Mouse (Mus musculus) cerebellum, postnatal 10 days (tissue): ENCODE measurements around the gene Prss21.
A peak's percentile ranks its signal among the peaks of the same experiment; 100 is the strongest.

Experiments
- DNase-seq, 2 experiments: peaks; one replicate each; pipeline ENCODE4 v3.0.0; 2021; ENCODE audit warnings: mixed read lengths in 2 of 2

Prss21 gene

GRCm38 (mm10) chr17:23867756-23868155 is at the start of gene Prss21:
TSS of gene Prss21 (plus strand) at chr17:23868056.
- DNase-seq: no peak

DNA sequence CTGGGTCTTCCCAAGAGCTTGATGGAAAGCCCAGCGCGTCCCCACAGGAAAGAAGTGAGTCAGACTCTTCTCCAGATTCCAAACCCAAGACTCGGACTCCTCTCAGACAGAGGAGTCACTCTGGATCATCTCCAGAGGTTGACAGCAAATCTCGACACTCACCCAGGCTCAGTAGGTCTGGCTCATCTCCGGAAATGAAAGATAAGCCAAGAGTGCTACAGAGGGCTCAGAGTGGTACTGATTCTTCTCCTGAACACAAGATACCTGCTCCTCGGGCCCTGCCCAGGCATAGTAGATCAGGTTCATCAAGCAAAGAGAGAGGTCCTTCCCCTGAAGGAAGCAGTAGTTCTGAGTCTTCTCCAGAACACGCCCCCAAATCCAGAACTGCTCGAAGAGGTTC is 49.3 kb upstream of the Prss21 start:
- peak in 1 of 2 experiments; percentile 15 for DNase-seq

DNA sequence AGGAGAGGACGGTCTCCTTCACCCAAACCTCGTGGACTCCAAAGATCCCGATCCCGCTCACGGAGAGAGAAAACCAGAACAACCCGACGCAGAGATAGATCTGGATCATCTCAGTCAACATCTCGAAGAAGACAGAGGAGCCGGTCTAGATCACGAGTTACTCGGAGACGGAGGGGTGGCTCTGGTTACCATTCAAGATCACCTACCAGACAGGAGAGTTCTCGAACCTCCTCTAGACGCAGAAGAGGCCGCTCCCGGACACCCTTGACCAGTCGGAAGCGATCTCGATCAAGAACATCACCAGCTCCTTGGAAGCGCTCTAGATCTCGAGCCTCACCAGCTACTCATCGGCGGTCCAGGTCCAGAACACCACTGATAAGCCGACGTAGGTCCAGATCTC is 48.6 kb upstream of the Prss21 start:
- DNase-seq: peak in 1 of 2 experiments; percentile 17

- peak in 1 of 2 experiments; percentile 21 for DNase-seq
These were observed 47.1 kb upstream of the Prss21 start for GRCm38 (mm10) chr17:23820731-23821130.

DNA sequence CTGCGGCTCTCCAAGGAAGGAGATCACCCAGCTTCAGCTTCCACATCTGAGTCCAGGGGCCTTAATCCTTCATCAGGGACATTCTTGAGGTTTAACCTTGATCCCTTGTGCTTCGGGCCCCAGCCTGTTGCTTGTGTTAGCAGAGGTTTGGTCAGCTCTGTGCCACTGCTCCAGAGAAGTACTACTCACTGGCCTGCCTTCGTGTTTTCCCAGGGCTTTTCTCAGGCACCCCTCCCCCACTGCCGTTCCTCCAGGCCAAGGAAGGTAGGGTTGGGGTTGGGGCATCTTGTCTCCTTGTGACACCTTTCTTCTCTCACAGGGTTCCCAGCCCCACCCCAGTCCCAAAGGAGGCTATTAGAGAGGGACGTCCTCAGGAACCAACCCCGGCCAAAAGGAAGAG is 45.8 kb upstream of the Prss21 start:
- DNase-seq: peak in 1 of 2 experiments; percentile 22

GRCm38 (mm10) chr17:23823018-23823417 is 44.8 kb upstream of the Prss21 start:
- DNase-seq: peak in 1 of 2 experiments; percentile 11

GRCm38 (mm10) chr17:23823614-23824013 is 44.2 kb upstream of the Prss21 start:
- peak in 1 of 2 experiments; percentile 13 for DNase-seq

DNA sequence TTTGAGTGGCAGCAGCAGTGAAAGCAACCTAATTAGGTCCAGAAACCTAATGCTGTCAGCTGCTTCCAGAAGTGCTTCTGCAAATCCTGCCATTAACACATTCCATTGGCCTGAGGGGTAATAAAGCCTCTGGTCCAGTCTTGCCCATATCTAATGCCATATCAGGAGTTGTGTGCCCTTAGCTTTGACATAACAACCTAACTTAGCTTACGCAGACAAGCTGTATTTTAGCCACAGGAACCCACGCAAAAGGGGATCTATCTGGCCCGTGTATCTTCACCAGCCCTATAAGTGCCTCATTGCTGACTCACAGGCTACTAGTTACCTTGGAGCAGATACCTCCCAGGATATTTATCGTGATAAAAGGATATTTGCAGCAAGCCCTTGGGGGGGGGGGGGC is 42.3 kb upstream of the Prss21 start:
- no peak for DNase-seq

DNA sequence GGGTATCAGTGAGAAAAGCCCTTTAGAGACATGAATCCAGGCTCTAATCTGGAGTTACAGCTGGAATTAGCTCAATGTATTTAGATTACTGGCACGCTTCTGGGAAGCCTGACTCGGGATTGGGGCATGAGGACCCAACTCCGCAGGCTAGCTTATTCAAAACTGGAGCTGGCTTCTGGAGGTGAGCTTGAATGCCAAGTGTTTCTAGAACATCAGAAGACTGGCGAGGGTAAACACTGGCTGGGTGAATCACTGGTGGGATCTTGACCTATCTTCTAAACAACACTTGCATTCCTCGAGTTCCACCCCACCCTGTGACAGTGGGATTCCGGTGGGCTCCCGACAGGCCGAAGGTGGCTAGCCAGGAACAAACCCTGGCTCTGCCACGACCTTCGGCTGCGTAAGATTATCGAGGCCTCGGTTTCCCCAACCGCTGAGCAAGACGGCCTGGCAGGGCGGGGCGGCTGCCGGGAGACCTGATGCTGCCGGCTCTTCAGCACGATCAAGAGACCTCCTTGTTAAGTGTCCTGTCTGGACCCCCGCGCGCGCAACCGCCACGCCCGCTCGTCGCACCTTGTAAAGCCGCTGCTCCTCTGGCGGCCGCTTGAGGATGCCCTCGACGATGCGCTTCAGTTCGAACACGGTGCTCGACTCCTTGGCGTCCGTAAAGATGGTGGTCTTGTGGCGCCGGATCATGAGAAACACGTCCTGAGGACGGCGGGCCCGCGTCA is 39.4 kb upstream of the Prss21 start:
- peak; percentile 77 to 81 for DNase-seq

DNA sequence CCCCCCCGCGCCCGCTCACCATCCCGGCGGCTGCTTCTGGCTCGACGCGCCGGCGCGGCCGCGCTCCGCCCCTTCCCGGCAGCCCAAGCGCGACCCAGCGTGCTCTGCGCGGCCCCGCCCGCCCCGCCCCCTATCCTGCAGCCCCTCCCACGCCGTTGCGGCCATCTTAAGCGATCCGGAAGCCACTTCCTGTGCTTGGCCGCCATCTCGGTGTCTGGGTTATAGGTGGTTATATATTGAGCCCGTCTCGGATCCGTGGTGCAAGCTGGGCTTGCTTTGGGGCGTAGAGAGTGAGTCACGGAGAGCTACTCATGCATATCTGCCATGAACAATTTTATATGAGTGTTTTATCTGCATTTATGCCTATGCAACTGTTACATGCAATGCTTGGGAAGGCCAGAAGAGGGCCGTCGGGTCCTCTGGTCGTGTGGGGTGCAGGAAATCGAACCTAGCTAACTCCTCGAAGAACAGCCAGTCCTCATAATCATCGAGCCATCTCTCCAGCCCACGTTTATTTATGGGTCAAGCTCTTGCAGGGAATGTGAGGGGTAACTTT is 38.7 kb upstream of the Prss21 start, which contains the start of gene Elob:
Gene Elob (minus strand): TSS at position 73 of the 556 bp plus-strand sequence.
- DNase-seq: peak; percentile 91 to 94

DNA sequence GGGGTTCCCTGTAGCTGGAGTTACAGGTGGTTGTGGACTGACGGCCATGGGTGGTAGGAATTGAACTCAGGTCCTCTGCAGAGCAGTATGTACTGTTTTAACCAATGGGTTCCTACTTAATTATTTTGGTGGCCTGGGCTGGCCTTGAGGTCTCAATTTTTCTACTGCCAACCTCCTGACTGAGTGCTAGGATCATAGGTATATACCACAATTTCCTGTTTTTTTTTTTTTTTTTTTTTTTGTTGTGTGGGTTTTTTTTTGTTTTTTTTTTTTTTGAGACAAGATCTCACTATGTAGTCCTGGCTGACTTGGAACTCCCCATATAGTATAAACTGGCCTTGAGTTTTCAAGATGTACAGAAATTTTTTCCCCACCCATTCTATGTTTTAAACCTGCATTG is 36.7 kb upstream of the Prss21 start:
- DNase-seq: no peak

- no peak for DNase-seq
These were observed 31.8 kb upstream of the Prss21 start, which contains the start of gene Prss33 for GRCm38 (mm10) chr17:23836006-23836575. TSS of gene Prss33 (minus strand) at chr17:23836056.

GRCm38 (mm10) chr17:23841145-23841544 is 26.7 kb upstream of the Prss21 start:
- peak; percentile 79 to 86 for DNase-seq

DNA sequence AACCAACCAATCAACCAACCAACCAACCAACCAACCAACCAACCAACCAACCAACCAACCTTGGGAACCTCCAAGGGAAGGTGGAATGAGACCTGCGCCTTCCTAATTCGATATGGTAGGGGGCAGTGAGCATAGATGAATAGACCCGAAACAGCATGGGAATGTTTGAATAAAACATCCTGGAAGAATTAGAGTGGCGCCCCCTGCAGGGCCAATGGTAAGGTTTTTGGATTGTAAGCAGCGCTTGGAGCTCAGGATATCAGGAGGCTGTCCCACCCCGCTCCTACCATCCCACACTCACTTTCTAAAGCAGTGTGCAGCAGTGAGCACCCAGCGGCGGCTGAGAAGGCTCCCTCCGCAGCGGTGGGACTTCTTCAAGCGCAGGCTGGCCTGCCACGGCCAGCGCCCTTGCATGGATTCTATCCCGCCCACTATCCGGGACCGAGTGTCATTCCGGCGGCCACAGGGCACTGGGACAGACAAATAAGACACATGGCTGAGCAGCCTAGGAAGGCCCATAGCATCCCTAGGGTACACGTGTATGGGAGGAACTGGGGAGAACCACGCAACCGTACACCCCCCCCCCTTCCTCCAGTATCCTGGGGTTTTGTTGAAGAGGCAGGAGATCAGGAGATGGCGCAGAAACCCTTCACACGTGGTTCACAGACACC is 24.6 kb upstream of the Prss21 start:
- peak in 1 of 2 experiments; percentile 34 for DNase-seq

- DNase-seq: peak; percentile 73 to 83
These were observed 24.0 kb upstream of the Prss21 start, which contains the start of the genes Prss32 and Prss41 for GRCm38 (mm10) chr17:23843812-23844273. TSS of gene Prss32 (plus strand) at chr17:23843855. TSS of gene Prss41 (minus strand) at chr17:23844172.

DNA sequence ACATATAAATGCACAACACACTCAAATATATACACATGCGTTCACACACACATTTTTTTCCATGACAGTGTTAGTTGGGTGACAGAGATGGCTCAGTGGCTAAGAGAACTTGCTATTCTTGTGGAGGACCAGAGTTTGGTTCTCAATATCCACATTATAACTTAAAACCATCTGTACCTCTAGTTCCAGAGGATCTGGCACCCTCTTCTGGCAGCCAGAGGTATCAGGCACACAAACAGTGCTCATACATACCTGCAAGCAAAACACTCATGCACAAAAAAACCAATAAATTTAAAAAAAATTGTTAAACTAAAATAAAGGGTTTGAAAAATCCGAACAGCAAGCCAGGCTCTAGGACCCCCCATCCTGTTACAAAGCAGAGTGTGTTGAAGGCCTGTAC is 17.8 kb upstream of the Prss21 start:
- no peak for DNase-seq

GRCm38 (mm10) chr17:23850853-23851749 is 16.8 kb upstream of the Prss21 start:
- DNase-seq: peak; percentile 82 to 89

DNA sequence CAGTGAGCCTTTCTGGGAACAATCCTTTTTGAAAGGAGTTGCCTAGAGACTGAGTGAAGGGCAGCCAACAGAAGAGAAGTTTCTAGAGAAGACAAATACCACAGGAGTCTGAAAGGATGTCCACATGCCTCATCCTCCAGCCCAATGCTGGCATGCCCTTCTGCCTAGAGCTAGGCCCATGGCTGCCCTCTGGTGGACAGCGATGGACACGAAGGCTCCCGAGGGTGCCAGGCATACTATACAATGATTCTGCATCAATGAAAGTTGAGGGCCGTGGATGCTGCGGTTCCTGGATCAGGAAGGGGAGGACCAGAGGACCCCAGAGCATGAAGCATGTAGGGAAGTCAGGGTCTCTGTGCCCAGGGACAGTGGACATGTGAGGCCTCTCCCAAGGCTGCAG is 14.6 kb upstream of the Prss21 start:
- peak; percentile 86 for DNase-seq

GRCm38 (mm10) chr17:23854229-23854765 is 13.6 kb upstream of the Prss21 start:
- no peak for DNase-seq

DNA sequence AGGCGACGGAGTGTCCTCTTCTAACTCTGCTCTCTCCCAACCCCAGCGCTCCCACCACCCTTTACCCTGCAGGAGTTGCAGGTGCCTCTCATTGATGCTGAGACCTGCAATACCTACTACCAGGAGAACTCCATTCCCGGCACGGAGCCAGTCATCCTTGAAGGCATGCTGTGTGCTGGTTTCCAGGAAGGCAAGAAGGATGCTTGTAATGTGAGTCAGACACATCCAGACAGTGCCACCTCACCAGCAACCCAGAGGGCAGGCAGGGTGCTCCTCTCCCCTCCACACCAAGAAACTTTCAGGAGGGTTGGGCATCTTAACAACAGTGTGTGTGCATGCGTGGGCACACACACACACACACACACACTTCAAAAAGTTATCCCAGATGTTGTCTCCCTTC is 10.7 kb upstream of the Prss21 start:
- no peak for DNase-seq

GRCm38 (mm10) chr17:23857913-23858312 is 9.9 kb upstream of the Prss21 start:
- DNase-seq: no peak

DNA sequence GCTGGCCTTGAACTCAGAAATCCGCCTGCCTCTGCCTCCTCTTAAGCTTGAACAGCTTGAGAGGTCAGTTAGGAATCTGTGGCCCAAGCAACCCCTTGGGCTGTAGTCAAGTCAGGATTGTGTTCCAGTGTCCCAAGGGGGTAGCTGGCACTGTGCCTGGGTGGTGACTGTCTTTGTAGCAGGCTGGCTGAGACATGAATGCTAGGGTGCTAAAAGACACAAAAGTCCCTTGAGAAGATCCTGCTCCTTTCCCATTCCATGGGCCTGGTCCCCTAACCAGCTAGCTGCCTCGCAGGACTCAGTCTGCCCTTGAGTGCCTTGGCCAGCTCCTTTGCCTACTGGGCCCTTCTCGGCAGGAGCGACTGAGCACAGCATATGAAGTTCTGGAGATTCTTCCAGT is 4.9 kb upstream of the Prss21 start:
- DNase-seq: peak in 1 of 2 experiments; percentile 53
